Mouse (Mus musculus) lung, postnatal 0 days (tissue): ENCODE data around the gene Iscu. TPM values are rescaled to one million over a fixed set of nuclear protein-coding genes. Genes with fewer than 3 reads are reported as not detected.
"Not testable (repeated sequence)": the region's sequence is repeated elsewhere in the genome, so short reads cannot be mapped to it uniquely, and the experiment has no call there.

ENCODE experiments used
- ATAC-seq: fragments of 200-750 bp; cut with Nextera tagmentation; 2 replicates; pipeline ENCODE4 v1.8.0; 2017; ENCODE audit warnings: moderate library complexity
- DNase-seq: peaks from one replicate; pipeline ENCODE4 v3.0.0-alpha.2; 2016; ENCODE audit warnings: low spot score
- H3K27ac ChIP-seq: fragments of 300-500 bp; sonication (generic); 2 replicates; pipeline ENCODE4 v1.5.1; 2014; ENCODE audit warnings: antibody characterized with exemption, mild to moderate bottlenecking, low read length, mixed read lengths
- H3K27me3 ChIP-seq: fragments of 300-500 bp; sonication (generic); replicated peaks from 2 replicates; pipeline ENCODE4 v1.6.1; 2014; ENCODE audit warnings: low read length, mixed read lengths; ENCODE audit not compliant: insufficient read depth
- H3K36me3 ChIP-seq: fragments of 300-500 bp; sonication (generic); 2 replicates; pipeline ENCODE4 v1.6.1; 2014; ENCODE audit warnings: low read length, mixed read lengths; ENCODE audit not compliant: insufficient read depth
- H3K4me1 ChIP-seq: fragments of 300-500 bp; sonication (generic); 2 replicates; pipeline ENCODE4 v1.6.1; 2014; ENCODE audit warnings: antibody characterized with exemption, low read depth, low read length, mixed read lengths; ENCODE audit not compliant: insufficient read depth
- H3K4me2 ChIP-seq: fragments of 300-500 bp; sonication (generic); replicated peaks from 2 replicates; pipeline ENCODE4 v1.6.1; 2014; ENCODE audit warnings: low read depth, mild to moderate bottlenecking, low read length, moderate library complexity, mixed read lengths
- H3K4me3 ChIP-seq: fragments of 300-500 bp; sonication (generic); 2 replicates; pipeline ENCODE4 v1.5.1; 2014; ENCODE audit warnings: low read depth, low read length
- H3K9ac ChIP-seq: fragments of 300-500 bp; sonication (generic); replicated peaks from 2 replicates; pipeline ENCODE4 v1.6.1; 2014; ENCODE audit warnings: low read depth, mild to moderate bottlenecking
- H3K9me3 ChIP-seq: fragments of 300-500 bp; sonication (generic); 2 replicates; pipeline ENCODE4 v1.6.1; 2016; ENCODE audit warnings: low read length, mixed read lengths
- CTCF ChIP-seq: IDR thresholded peaks from 2 replicates; pipeline ENCODE4 v1.5.1; 2016; ENCODE audit warnings: antibody characterized with exemption, mild to moderate bottlenecking
- EP300 ChIP-seq: IDR thresholded peaks from 2 replicates; pipeline ENCODE4 v1.6.1; 2016; ENCODE audit warnings: antibody characterized with exemption, mild to moderate bottlenecking, control low read depth
- WGBS: fragments of 180-500 bp; shearing (Covaris S2); extraction: QIAGEN DNeasy Blood & Tissue Kit; methylation state at CpG from one replicate; pipeline ENCODE4 v1.1.7; 2014; 5-methylcytosine and 5-hydroxymethylcytosine counted together
- polyA plus RNA-seq: library from polyadenylated mRNA; unstranded; fragments of >200 nt; fragmentation: Nextera tagmentation; extraction: Ambion mirVana; gene quantifications from 2 replicates; pipeline ENCODE4 v1.2.1, GENCODE M21; 2015

Iscu gene
- polyA plus RNA-seq, 1 experiment from 2014 or later = 225 TPM

- ATAC-seq = peak; percentile 34
- H3K36me3 ChIP-seq = no peaks in the 10 kb centered on the region
- H3K4me3 ChIP-seq = no peak overlapping the region
Measured at GRCm38 (mm10) chr5:113806414-113806813, 33.9 kb downstream of the Iscu start.

GRCm38 (mm10) chr5:113807712-113808111 is 35.2 kb downstream of the Iscu start:
- DNase-seq (no peak), ATAC-seq (no peak)
- Histone ChIP-seq H3K9me3 (no peaks in the 10 kb centered on the region), H3K27ac (peak overlapping the region; percentile 64), H3K4me1 (no peaks in the 10 kb centered on the region), H3K9ac (no peak overlapping the region), H3K4me2 (no peak overlapping the region), H3K36me3 (no peaks in the 10 kb centered on the region), H3K27me3 (no peaks in the 10 kb centered on the region), H3K4me3 (no peak overlapping the region)
- 51% methylated on average over 9 of the region's 9 CpGs for WGBS
- no peak for TF ChIP-seq CTCF
- no peak for TF ChIP-seq EP300

More at GRCm38 (mm10) chr5:113806414-113806813, 33.9 kb downstream of the Iscu start:
- H3K9ac ChIP-seq = no peak overlapping the region
- no peaks in the 10 kb centered on the region for H3K27me3 ChIP-seq
- TF ChIP-seq CTCF = no peak
- H3K4me2 ChIP-seq = no peak overlapping the region
- 6% methylated on average over 10 of the region's 10 CpGs for WGBS
- H3K9me3 ChIP-seq = no peaks in the 10 kb centered on the region
- H3K4me1 ChIP-seq = no peaks in the 10 kb centered on the region
- no peak overlapping the region for H3K27ac ChIP-seq
- DNase-seq = no peak

DNA sequence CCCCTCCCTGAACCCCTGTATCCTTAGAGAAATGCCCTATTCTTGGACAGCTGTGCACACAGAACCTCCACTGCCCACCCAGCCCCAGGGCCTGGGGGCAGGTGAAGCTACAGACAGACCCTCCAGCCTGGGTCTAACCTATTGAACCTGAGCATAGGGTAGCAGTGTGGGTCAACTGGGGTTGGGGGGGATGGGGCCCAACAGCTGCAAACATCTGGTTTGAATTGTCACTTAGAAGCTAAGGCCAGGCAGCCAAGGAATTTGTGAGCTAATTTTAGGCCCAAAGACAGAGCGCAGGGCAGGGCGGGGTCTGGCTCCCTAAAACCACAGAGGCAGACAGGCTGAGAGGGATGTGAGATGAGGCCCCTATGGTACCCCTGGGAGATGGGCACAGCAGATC is 35.6 kb downstream of the Iscu start:
- ATAC-seq (peak; percentile 66), DNase-seq (peak; percentile 78)
- Histone ChIP-seq H3K4me2 (no peak overlapping the region), H3K4me1 (no peaks in the 10 kb centered on the region), H3K9ac (no peak overlapping the region), H3K9me3 (no peaks in the 10 kb centered on the region), H3K27me3 (no peaks in the 10 kb centered on the region), H3K27ac (peak overlapping the region; percentile 64), H3K36me3 (no peaks in the 10 kb centered on the region), H3K4me3 (no peak overlapping the region)
- WGBS = 56% methylated on average over 2 of the region's 2 CpGs
- TF ChIP-seq CTCF = no peak
- TF ChIP-seq EP300 = peak; percentile 64; the same call in 1 of the 2 replicates

DNA sequence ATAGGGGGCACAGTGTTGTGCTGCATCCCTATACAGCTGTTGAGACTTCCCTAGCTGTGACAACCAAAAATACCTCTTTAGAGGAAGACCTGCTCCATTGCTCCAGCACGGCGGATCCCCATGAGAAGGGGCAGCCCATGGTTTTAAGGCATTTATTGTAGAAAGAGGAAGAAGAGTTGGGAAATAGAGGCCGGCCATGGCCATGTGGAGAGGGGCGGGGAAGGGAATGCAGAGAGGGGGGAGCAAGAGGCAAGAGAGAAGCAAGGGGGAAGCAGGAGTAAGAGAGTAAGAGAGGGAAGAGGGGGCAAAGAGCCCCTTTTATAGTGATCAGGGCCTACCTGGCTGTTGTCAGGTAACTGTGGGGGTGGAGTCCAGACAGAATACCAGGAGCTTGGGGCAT is 37.6 kb downstream of the Iscu start:
- H3K4me2 ChIP-seq = no peak overlapping the region
- H3K27ac ChIP-seq = no peak overlapping the region
- H3K27me3 ChIP-seq = no peaks in the 10 kb centered on the region
- no peak for TF ChIP-seq EP300
- no peak for TF ChIP-seq CTCF
- no peak overlapping the region for H3K4me3 ChIP-seq
- DNase-seq (no peak), ATAC-seq (no peak)
- no peak overlapping the region for H3K9ac ChIP-seq
- no peaks in the 10 kb centered on the region for H3K36me3 ChIP-seq
- H3K9me3 ChIP-seq = no peaks in the 10 kb centered on the region
- H3K4me1 ChIP-seq = no peaks in the 10 kb centered on the region
- 72% methylated on average over 4 of the region's 4 CpGs for WGBS

DNA sequence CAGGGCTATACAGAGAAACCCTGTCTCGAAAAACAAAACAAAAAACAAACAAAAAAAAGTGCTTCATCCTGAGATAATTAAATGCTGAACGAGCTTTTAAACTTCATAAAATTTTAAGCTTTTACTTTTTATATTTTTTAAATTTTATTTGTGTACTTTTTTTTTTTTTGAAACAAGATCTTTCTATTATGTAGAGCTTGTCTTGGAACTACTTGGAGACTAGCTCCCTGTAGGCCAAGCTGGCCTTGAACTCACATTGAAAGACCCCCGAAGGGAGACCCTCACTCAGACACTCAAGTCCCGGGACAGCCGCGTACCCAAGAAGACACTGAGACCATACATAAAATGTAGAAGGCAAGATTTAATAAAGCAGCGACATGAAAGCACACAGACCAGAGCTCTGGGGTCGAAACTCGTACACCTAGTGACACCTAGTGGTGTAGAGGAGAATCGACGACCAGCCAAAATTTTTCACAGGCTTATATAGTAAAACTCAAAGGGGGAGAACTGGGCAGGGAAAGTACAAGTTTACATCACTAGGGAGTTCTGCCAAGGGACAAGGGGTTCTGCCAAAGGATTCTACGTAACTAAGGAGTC is 39.4 kb downstream of the Iscu start:
- not testable (repeated sequence) for H3K27ac ChIP-seq, H3K4me2 ChIP-seq, H3K9ac ChIP-seq, H3K27me3 ChIP-seq, H3K4me3 ChIP-seq, H3K36me3 ChIP-seq, H3K4me1 ChIP-seq, ATAC-seq, DNase-seq, H3K9me3 ChIP-seq
- TF ChIP-seq CTCF = peak; percentile 61
- 16% methylated on average over 11 of the region's 12 CpGs for WGBS

- ATAC-seq = no peak
Measured at GRCm38 (mm10) chr5:113812638-113813037, 40.1 kb downstream of the Iscu start.

DNA sequence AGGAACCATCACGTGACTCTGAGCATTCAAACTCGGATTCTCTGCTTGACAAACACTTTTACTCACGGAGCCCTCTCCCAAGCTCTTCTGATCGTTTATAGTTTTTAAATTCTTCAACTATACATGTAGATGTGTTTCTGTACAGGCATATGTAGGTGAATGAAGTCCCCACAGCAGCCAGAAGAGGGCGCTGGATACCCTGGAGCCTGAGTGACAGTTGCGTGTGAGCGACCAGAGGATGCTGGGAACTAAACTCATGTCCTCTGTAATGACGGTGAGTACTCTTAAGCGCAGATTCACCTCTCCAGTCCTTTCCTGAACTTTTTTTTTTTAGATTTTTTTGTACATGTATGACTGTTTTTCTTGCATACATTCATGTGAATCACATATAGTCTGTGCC is 41.1 kb downstream of the Iscu start:
- Histone ChIP-seq H3K27ac (no peak overlapping the region), H3K27me3 (no peaks in the 10 kb centered on the region), H3K9me3 (no peaks in the 10 kb centered on the region), H3K4me3 (no peak overlapping the region), H3K36me3 (no peaks in the 10 kb centered on the region), H3K4me1 (no peaks in the 10 kb centered on the region), H3K9ac (no peak overlapping the region), H3K4me2 (no peak overlapping the region)
- WGBS = 19% methylated on average over 9 of the region's 9 CpGs
- no peak for DNase-seq
- no peak for ATAC-seq
- TF ChIP-seq CTCF (peak; percentile 52), EP300 (no peak)

More at GRCm38 (mm10) chr5:113812638-113813037, 40.1 kb downstream of the Iscu start:
- Histone ChIP-seq H3K4me2 (no peak overlapping the region), H3K4me1 (no peaks in the 10 kb centered on the region), H3K36me3 (no peaks in the 10 kb centered on the region), H3K27me3 (no peaks in the 10 kb centered on the region), H3K9ac (no peak overlapping the region), H3K4me3 (no peak overlapping the region), H3K9me3 (no peaks in the 10 kb centered on the region), H3K27ac (no peak overlapping the region)
- 88% methylated on average over 2 of the region's 2 CpGs for WGBS
- no peak for TF ChIP-seq EP300
- TF ChIP-seq CTCF = no peak
- DNase-seq = no peak
